Mouse (Mus musculus) activated CD4-positive, CD25-positive, alpha-beta regulatory T cell, adult 4 months (primary cell): ENCODE results near the gene Ankrd34c. TPM values are rescaled to one million over a fixed set of nuclear protein-coding genes. Genes with fewer than 3 reads are reported as not detected.

ENCODE experiments used
- polyA plus RNA-seq, 2 experiments: library from polyadenylated mRNA; unstranded; fragments of 100-300 nt; shearing (Covaris generic); gene quantifications; one replicate each; pipeline ENCODE4 v1.2.1; 2017

The Ankrd34c gene
- polyA plus RNA-seq, 2 experiments from 2014 or later: not detected

Other genes starting within 250 kb of the Ankrd34c start
- under 1 TPM in 1 of 2 experiments, not detected in 1; 0.12 TPM for gene Minar1, start 115.3 kb downstream of the Ankrd34c start, polyA plus RNA-seq
- 10 to 100 TPM; 65.9 to 76.1 TPM for gene Tmed3, start 33.4 kb downstream of the Ankrd34c start, polyA plus RNA-seq
- gene Rasgrf1, start 171.4 kb upstream of the Ankrd34c start, polyA plus RNA-seq: not detected